Mouse (Mus musculus): Measurements from ENCODE around the gene Slc6a16. TPM values are rescaled to one million over a fixed set of nuclear protein-coding genes. Genes with fewer than 3 reads are reported as not detected.
"Not testable (repeated sequence)": the region's sequence is repeated elsewhere in the genome, so short reads cannot be mapped to it uniquely, and the experiment has no call there.

Slc6a16 gene
- polyA plus RNA-seq, 1 experiment = 0.32 TPM

GRCm38 (mm10) chr7:45253806-45254205 lies 12.9 kb downstream of the Slc6a16 start:
- DNase-seq (ENCODE audit: low read depth) = no peak

GRCm38 (mm10) chr7:45255822-45256221 lies 14.9 kb downstream of the Slc6a16 start:
- DNase-seq (ENCODE audit: low read depth) = not testable (repeated sequence)

- DNase-seq (ENCODE audit: low read depth) = no peak
These were observed 16.4 kb downstream of the Slc6a16 start for GRCm38 (mm10) chr7:45257063-45257840.

- no peak for DNase-seq (ENCODE audit: low read depth)
These were observed 18.4 kb downstream of the Slc6a16 start for GRCm38 (mm10) chr7:45259281-45259680.

- DNase-seq (ENCODE audit: low read depth) = no peak
These were observed 21.4 kb downstream of the Slc6a16 start for GRCm38 (mm10) chr7:45262266-45262665.

- no peak for DNase-seq (ENCODE audit: low read depth)
These were observed 22.2 kb downstream of the Slc6a16 start for GRCm38 (mm10) chr7:45263006-45263607.

GRCm38 (mm10) chr7:45264348-45264747 lies 23.5 kb downstream of the Slc6a16 start:
- no peak for DNase-seq (ENCODE audit: low read depth)

- no peak for DNase-seq (ENCODE audit: low read depth)
These were observed 24.6 kb downstream of the Slc6a16 start for GRCm38 (mm10) chr7:45265518-45265917.

GRCm38 (mm10) chr7:45272786-45273412 lies 32.0 kb downstream of the Slc6a16 start:
- DNase-seq (ENCODE audit: low read depth) = no peak

- no peak for DNase-seq (ENCODE audit: low read depth)
These were observed 32.8 kb downstream of the Slc6a16 start for GRCm38 (mm10) chr7:45273672-45274071.

GRCm38 (mm10) chr7:45277136-45277760 lies 36.4 kb downstream of the Slc6a16 start, which contains the start of gene Slc6a21:
Gene Slc6a21, plus strand, starts transcription at chr7:45277513.
- DNase-seq (ENCODE audit: low read depth) = no peak

- no peak for DNase-seq (ENCODE audit: low read depth)
These were observed 45.6 kb downstream of the Slc6a16 start for GRCm38 (mm10) chr7:45286486-45286885.

- DNase-seq (ENCODE audit: low read depth) = no peak
These were observed 55.7 kb downstream of the Slc6a16 start for GRCm38 (mm10) chr7:45296626-45297025.

- no peak for DNase-seq (ENCODE audit: low read depth)
These were observed 56.7 kb downstream of the Slc6a16 start for GRCm38 (mm10) chr7:45297563-45297962.

GRCm38 (mm10) chr7:45299752-45300151 lies 58.9 kb downstream of the Slc6a16 start:
- no peak for DNase-seq (ENCODE audit: low read depth)

GRCm38 (mm10) chr7:45300270-45300669 lies 59.4 kb downstream of the Slc6a16 start:
- no peak for DNase-seq (ENCODE audit: low read depth)

- DNase-seq (ENCODE audit: low read depth) = no peak
These were observed 61.7 kb downstream of the Slc6a16 start for GRCm38 (mm10) chr7:45302626-45303025.

GRCm38 (mm10) chr7:45304869-45305268 lies 64.0 kb downstream of the Slc6a16 start:
- DNase-seq (ENCODE audit: low read depth) = no peak

- DNase-seq (ENCODE audit: low read depth) = no peak
These were observed 64.4 kb downstream of the Slc6a16 start for GRCm38 (mm10) chr7:45305275-45305674.

- DNase-seq (ENCODE audit: low read depth) = no peak
These were observed 67.8 kb downstream of the Slc6a16 start for GRCm38 (mm10) chr7:45308551-45309240.

- DNase-seq (ENCODE audit: low read depth) = no peak
These were observed 68.6 kb downstream of the Slc6a16 start for GRCm38 (mm10) chr7:45309455-45309854.

GRCm38 (mm10) chr7:45312023-45312422 lies 71.1 kb downstream of the Slc6a16 start:
- no peak for DNase-seq (ENCODE audit: low read depth)
